Mouse (Mus musculus) heart, embryonic 16.5 days (tissue): ENCODE measurements around the gene Pde6c. TPM values are rescaled to one million over a fixed set of nuclear protein-coding genes. Genes with fewer than 3 reads are reported as not detected.

Experiments
- ATAC-seq: fragments of 200-750 bp; cut with Nextera tagmentation; replicated peaks from 2 replicates; pipeline ENCODE4 v1.8.0; 2017; ENCODE audit warnings: moderate number of reproducible peaks; ENCODE audit not compliant: insufficient read depth, low FRiP score; ENCODE audit errors: extremely low read depth
- H3K27ac ChIP-seq: fragments of 300-500 bp; sonication (generic); 2 replicates; pipeline ENCODE4 v1.5.1; 2014; ENCODE audit warnings: mild to moderate bottlenecking, low read length, control low read depth, moderate library complexity
- H3K27me3 ChIP-seq: fragments of 300-500 bp; sonication (generic); 2 replicates; pipeline ENCODE4 v1.6.1; 2014; ENCODE audit warnings: low read length, mixed read lengths; ENCODE audit not compliant: control insufficient read depth, insufficient read depth
- H3K36me3 ChIP-seq: fragments of 300-500 bp; sonication (generic); 2 replicates; pipeline ENCODE4 v1.6.1; 2014; ENCODE audit not compliant: control insufficient read depth, insufficient read depth
- H3K4me1 ChIP-seq: fragments of 300-500 bp; sonication (generic); 2 replicates; pipeline ENCODE4 v1.6.1; 2014; ENCODE audit warnings: low read length, mixed read lengths; ENCODE audit not compliant: control insufficient read depth, insufficient read depth
- H3K4me2 ChIP-seq: fragments of 300-500 bp; sonication (generic); 2 replicates; pipeline ENCODE4 v1.6.1; 2014; ENCODE audit warnings: low read depth, mild to moderate bottlenecking, control low read depth, low read length
- H3K4me3 ChIP-seq: fragments of 300-500 bp; sonication (generic); 2 replicates; pipeline ENCODE4 v1.5.1; 2014; ENCODE audit warnings: mild to moderate bottlenecking, control low read depth, low read length
- H3K9ac ChIP-seq: fragments of 300-500 bp; sonication (generic); 2 replicates; pipeline ENCODE4 v1.6.1; 2014; ENCODE audit warnings: low read length, control low read depth
- H3K9me3 ChIP-seq: fragments of 300-500 bp; sonication (generic); replicated peaks from 2 replicates; pipeline ENCODE4 v1.6.1; 2016; ENCODE audit warnings: low read length; ENCODE audit not compliant: control insufficient read depth
- WGBS: fragments of 180-500 bp; shearing (Covaris S2); extraction: QIAGEN DNeasy Blood & Tissue Kit; methylation state at CpG from one replicate; pipeline ENCODE4 v1.1.7; 2014; 5-methylcytosine and 5-hydroxymethylcytosine counted together
- polyA plus RNA-seq: library from polyadenylated mRNA; unstranded; fragments of >200 nt; fragmentation: Nextera tagmentation; extraction: Ambion mirVana; gene quantifications from 2 replicates; pipeline ENCODE4 v1.2.1, GENCODE M21; 2015

Pde6c gene
- polyA plus RNA-seq, 1 experiment from 2014 or later: not detected

GRCm38 (mm10) chr19:38186631-38187344 is 54.2 kb downstream of the Pde6c start:
- Histone ChIP-seq H3K4me2 (no peak overlapping the region), H3K4me1 (no peaks in the 10 kb centered on the region), H3K4me3 (no peak overlapping the region), H3K27me3 (no peaks in the 10 kb centered on the region), H3K27ac (no peak overlapping the region), H3K36me3 (no peaks in the 10 kb centered on the region), H3K9ac (no peak overlapping the region), H3K9me3 (no peaks in the 10 kb centered on the region)
- 86% methylated on average over 5 of the region's 5 CpGs for WGBS
- ATAC-seq: no peak

GRCm38 (mm10) chr19:38187345-38187680 is 54.7 kb downstream of the Pde6c start:
- 76% methylated on average over 2 of the region's 2 CpGs for WGBS
- no peak for ATAC-seq
- H3K27ac ChIP-seq: no peak overlapping the region
- no peak overlapping the region for H3K4me2 ChIP-seq
- no peaks in the 10 kb centered on the region for H3K4me1 ChIP-seq
- no peaks in the 10 kb centered on the region for H3K9me3 ChIP-seq
- H3K9ac ChIP-seq: no peak overlapping the region
- no peaks in the 10 kb centered on the region for H3K27me3 ChIP-seq
- no peak overlapping the region for H3K4me3 ChIP-seq
- H3K36me3 ChIP-seq: no peaks in the 10 kb centered on the region

- Histone ChIP-seq H3K4me2 (no peak overlapping the region), H3K9ac (no peak overlapping the region), H3K4me1 (no peaks in the 10 kb centered on the region), H3K9me3 (no peaks in the 10 kb centered on the region), H3K36me3 (peaks cover 5% of the 10 kb centered on the region; the same call in 1 of the 2 replicates), H3K4me3 (no peak overlapping the region), H3K27ac (no peak overlapping the region), H3K27me3 (no peaks in the 10 kb centered on the region)
- ATAC-seq: no peak
- 83% methylated on average over 3 of the region's 3 CpGs for WGBS
Measured at GRCm38 (mm10) chr19:38190606-38191005, 58.0 kb downstream of the Pde6c start.

GRCm38 (mm10) chr19:38191446-38191845 is 58.9 kb downstream of the Pde6c start:
- WGBS: 80% methylated on average over 5 of the region's 5 CpGs
- Histone ChIP-seq H3K9ac (no peak overlapping the region), H3K4me1 (no peaks in the 10 kb centered on the region), H3K27me3 (no peaks in the 10 kb centered on the region), H3K36me3 (peaks cover 5% of the 10 kb centered on the region; the same call in 1 of the 2 replicates), H3K27ac (no peak overlapping the region), H3K9me3 (no peaks in the 10 kb centered on the region), H3K4me2 (no peak overlapping the region), H3K4me3 (no peak overlapping the region)
- ATAC-seq: no peak

- Histone ChIP-seq H3K27ac (no peak overlapping the region), H3K4me2 (no peak overlapping the region), H3K4me3 (no peak overlapping the region), H3K27me3 (no peaks in the 10 kb centered on the region), H3K9ac (no peak overlapping the region), H3K36me3 (peaks cover 8% of the 10 kb centered on the region), H3K9me3 (no peaks in the 10 kb centered on the region), H3K4me1 (no peaks in the 10 kb centered on the region)
- ATAC-seq: no peak
- 95% methylated on average over 4 of the region's 4 CpGs for WGBS
Measured at GRCm38 (mm10) chr19:38195245-38195644, 62.7 kb downstream of the Pde6c start.

GRCm38 (mm10) chr19:38198731-38199130 is 66.2 kb downstream of the Pde6c start:
- no peaks in the 10 kb centered on the region for H3K27me3 ChIP-seq
- no peak overlapping the region for H3K4me3 ChIP-seq
- H3K4me2 ChIP-seq: no peak overlapping the region
- H3K9ac ChIP-seq: no peak overlapping the region
- no peaks in the 10 kb centered on the region for H3K4me1 ChIP-seq
- H3K36me3 ChIP-seq: peaks cover 15% of the 10 kb centered on the region
- 87% methylated on average over 5 of the region's 5 CpGs for WGBS
- H3K27ac ChIP-seq: no peak overlapping the region
- 0 out of 2 replicates have a peak, but pooled peaks cover 2% of the 10 kb centered on the region for H3K9me3 ChIP-seq
- ATAC-seq: no peak

- 50% methylated on average over 9 of the region's 9 CpGs for WGBS
- H3K4me3 ChIP-seq: no peak overlapping the region
- 0 out of 2 replicates have a peak, but pooled peaks cover 2% of the 10 kb centered on the region for H3K9me3 ChIP-seq
- no peak overlapping the region for H3K27ac ChIP-seq
- H3K4me2 ChIP-seq: no peak overlapping the region
- no peaks in the 10 kb centered on the region for H3K27me3 ChIP-seq
- no peaks in the 10 kb centered on the region for H3K4me1 ChIP-seq
- ATAC-seq: no peak
- H3K36me3 ChIP-seq: peaks cover 12% of the 10 kb centered on the region
- no peak overlapping the region for H3K9ac ChIP-seq
Measured at GRCm38 (mm10) chr19:38206669-38207068, 74.1 kb downstream of the Pde6c start.

GRCm38 (mm10) chr19:38217696-38218095 is 85.1 kb downstream of the Pde6c start:
- H3K4me3 ChIP-seq: no peak overlapping the region
- H3K36me3 ChIP-seq: peaks cover 15% of the 10 kb centered on the region
- H3K27me3 ChIP-seq: no peaks in the 10 kb centered on the region
- H3K9me3 ChIP-seq: no peaks in the 10 kb centered on the region
- H3K4me2 ChIP-seq: no peak overlapping the region
- no peak overlapping the region for H3K27ac ChIP-seq
- H3K4me1 ChIP-seq: no peaks in the 10 kb centered on the region; the same call in 1 of the 2 replicates
- no peak overlapping the region for H3K9ac ChIP-seq
- 96% methylated on average over 3 of the region's 3 CpGs for WGBS
- ATAC-seq: no peak

GRCm38 (mm10) chr19:38223356-38223904 is 90.8 kb downstream of the Pde6c start:
- Histone ChIP-seq H3K27me3 (no peaks in the 10 kb centered on the region), H3K27ac (peak overlapping the region; percentile 91), H3K4me1 (peaks cover 10% of the 10 kb centered on the region), H3K4me2 (peak overlapping the region; percentile 96), H3K4me3 (peak overlapping the region; percentile 94), H3K9ac (peak overlapping the region; percentile 90), H3K36me3 (peaks cover 5% of the 10 kb centered on the region), H3K9me3 (no peaks in the 10 kb centered on the region)
- no peak for ATAC-seq
- 11% methylated on average over 12 of the region's 12 CpGs for WGBS
